Mouse (Mus musculus): Measurements from ENCODE around the gene Snx20. TPM values are rescaled to one million over a fixed set of nuclear protein-coding genes. Genes with fewer than 3 reads are reported as not detected.

Gene Snx20
- total and polyA plus RNA-seq, 2 experiments from 2014 or later: 1.6 to 1.9 TPM

DNA sequence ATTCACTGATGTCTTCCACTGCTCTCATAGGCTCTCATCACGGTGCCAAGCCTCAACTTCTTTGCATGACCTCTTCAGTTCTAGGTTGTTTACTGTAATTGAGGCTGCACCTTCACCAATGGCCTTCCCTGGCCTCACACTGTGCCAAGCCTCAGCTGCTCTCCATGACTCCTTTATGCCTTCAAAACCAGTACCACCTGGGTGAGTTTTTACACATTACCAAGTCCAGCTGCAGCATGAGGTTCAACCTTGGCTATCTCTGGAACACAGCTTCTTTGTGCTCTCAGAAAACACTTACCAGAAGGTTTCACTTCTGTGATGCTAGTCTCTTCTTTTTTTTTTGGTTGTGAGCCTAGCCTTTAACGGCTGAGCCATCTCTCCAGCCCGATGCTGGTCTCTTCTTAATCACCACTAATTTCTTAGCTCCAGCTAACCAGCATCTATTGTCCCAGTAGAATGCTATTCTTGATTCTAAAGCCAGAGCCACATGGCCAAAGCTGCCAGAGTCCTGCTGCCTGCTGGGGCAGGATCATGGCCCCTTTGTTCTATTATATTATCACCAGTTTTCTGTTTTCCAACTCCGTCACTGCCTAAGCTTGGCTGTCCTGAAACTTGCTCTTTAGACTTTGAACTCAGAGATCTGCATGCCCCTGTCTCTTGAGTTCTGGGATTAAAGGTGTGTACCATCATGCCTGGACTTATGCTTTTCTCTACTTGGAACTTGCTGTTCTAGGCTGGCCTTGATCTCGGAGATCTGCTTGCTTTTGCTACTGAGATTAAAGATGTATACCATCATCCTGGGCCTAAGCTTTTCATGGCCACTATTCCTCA is 7.0 kb upstream of the Snx20 start:
- Histone ChIP-seq H3K9me3 (ENCODE audit: low read length) (no peaks in the 10 kb centered on the region), H3K4me1 (ENCODE audit: insufficient read depth) (peaks cover 5% of the 10 kb centered on the region; the same call in 1 of the 2 replicates), H3K4me3 (ENCODE audit: low read depth, low read length) (no peak overlapping the region), H3K27me3 (ENCODE audit: insufficient read depth, low read length) (peaks cover under 1% of the 10 kb centered on the region; the same call in 1 of the 2 replicates), H3K27ac (ENCODE audit: low read depth, low read length) (no peak overlapping the region), H3K36me3 (ENCODE audit: insufficient read depth) (no peaks in the 10 kb centered on the region), H3K4me2 (ENCODE audit: low read depth) (no peak overlapping the region), H3K9ac (no peak overlapping the region)
- no peak for TF ChIP-seq CTCF (IDR thresholded peaks at IDR 0.05; ENCODE audit: low read depth)
- ATAC-seq (no peak), DNase-seq (no peak)
- WGBS: 42% methylated on average over 5 of the region's 5 CpGs

DNA sequence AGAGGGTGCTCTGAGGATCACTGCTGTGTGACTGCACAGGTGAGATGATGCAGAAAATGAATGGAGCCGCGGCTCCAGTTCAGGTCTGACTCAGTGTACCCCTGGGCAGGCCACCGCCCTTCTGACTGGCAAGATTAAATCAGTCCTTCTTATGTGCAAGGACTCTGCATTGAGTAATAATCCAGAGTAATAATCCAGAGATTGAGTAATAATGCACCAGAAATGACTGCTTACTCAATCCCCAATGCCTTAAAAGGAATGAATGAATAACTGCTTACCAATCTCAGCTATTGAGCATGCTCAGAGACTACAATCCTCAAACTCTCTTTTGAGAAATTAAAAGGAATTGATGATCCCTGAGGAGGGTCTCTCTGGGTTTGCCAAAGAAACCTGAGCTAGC is 3.0 kb upstream of the Snx20 start:
- H3K4me1 ChIP-seq (ENCODE audit: insufficient read depth): no peaks in the 10 kb centered on the region
- no peak for TF ChIP-seq CTCF (IDR thresholded peaks at IDR 0.05; ENCODE audit: low read depth)
- H3K36me3 ChIP-seq (ENCODE audit: insufficient read depth): no peaks in the 10 kb centered on the region
- H3K27me3 ChIP-seq (ENCODE audit: insufficient read depth, low read length): no peaks in the 10 kb centered on the region
- no peak overlapping the region for H3K4me3 ChIP-seq (ENCODE audit: low read depth, low read length)
- no peak overlapping the region for H3K9ac ChIP-seq
- ATAC-seq (no peak), DNase-seq (no peak)
- WGBS: 94% methylated on average over 3 of the region's 3 CpGs
- H3K4me2 ChIP-seq (ENCODE audit: low read depth): no peak overlapping the region
- no peaks in the 10 kb centered on the region for H3K9me3 ChIP-seq (ENCODE audit: low read length)
- no peak overlapping the region for H3K27ac ChIP-seq (ENCODE audit: low read depth, low read length)

DNA sequence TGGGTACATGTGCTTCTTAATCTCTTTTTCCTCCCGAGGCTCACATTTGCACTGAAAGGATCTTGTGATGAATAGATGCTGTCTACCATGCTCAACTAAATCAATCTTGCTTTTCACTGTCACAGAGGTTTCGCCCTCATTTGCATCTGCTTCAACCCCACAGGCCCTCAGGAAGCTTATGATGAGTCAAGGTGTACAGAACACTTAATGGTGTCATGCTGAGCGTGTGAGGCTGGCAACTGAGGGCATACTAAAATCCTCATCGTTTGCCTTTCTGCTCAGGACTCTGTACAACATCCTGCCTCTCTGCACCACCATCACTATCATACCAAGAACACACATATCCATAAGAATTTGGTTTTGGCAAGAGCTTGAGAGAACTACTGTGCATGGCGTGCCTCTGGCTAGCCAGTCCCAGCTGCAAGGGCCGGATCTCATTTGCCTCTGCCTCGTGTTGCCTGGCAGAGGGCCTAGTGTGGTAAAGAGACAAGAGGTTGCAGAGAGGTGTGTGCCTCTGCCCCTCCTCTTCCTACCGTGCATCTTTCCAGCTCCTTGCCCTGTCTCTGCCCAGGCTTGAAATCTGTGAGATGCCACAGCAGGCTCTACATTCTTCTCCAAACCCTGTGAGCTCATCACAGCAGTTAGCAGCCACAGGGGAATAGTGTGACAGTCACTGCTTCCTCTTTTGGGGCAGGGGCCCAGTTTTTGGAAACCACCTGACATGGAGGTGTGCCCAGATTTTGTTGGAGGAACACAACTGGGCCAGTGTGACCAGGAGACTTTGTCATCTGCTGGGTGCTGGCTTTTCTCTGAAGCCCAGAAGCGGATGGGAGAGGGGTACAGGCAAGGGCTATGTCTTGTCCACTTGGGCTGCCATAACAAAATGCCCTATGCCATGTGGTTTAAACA is 1.4 kb upstream of the Snx20 start:
- no peaks in the 10 kb centered on the region for H3K36me3 ChIP-seq (ENCODE audit: insufficient read depth)
- ATAC-seq (no peak), DNase-seq (no peak)
- no peak overlapping the region for H3K4me3 ChIP-seq (ENCODE audit: low read depth, low read length)
- no peak overlapping the region for H3K4me2 ChIP-seq (ENCODE audit: low read depth)
- no peaks in the 10 kb centered on the region for H3K4me1 ChIP-seq (ENCODE audit: insufficient read depth)
- TF ChIP-seq CTCF (IDR thresholded peaks at IDR 0.05; ENCODE audit: low read depth): no peak
- H3K27ac ChIP-seq (ENCODE audit: low read depth, low read length): no peak overlapping the region
- no peaks in the 10 kb centered on the region for H3K27me3 ChIP-seq (ENCODE audit: insufficient read depth, low read length)
- no peak overlapping the region for H3K9ac ChIP-seq
- 58% methylated on average over 9 of the region's 9 CpGs for WGBS
- H3K9me3 ChIP-seq (ENCODE audit: low read length): no peaks in the 10 kb centered on the region

DNA sequence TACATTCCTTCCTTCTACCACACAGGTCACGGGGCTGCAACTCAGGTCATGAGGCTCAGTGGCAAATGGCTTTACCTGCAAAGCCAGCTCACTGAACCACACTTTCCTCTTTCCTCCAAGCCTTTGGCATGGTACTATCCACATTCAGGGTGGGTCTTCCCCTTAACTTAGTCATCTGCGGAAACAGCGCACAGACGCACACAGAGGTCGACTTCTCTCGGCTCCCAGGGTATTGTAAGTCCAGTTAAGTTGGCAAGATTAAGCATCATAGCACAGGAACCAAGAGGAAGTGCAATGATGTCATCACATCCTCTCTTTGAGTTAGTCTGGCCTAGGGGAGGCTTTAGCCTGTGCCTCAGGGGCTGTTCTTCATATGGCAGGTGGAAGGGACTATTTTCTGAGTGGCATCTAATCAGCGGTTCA is 2.6 kb downstream of the Snx20 start:
- no peak for TF ChIP-seq CTCF (IDR thresholded peaks at IDR 0.05; ENCODE audit: low read depth)
- no peak for ATAC-seq
- H3K27ac ChIP-seq (ENCODE audit: low read depth, low read length): no peak overlapping the region
- no peak for DNase-seq
- no peaks in the 10 kb centered on the region for H3K27me3 ChIP-seq (ENCODE audit: insufficient read depth, low read length)
- no peak overlapping the region for H3K4me2 ChIP-seq (ENCODE audit: low read depth)
- H3K36me3 ChIP-seq (ENCODE audit: insufficient read depth): no peaks in the 10 kb centered on the region
- H3K9ac ChIP-seq: no peak overlapping the region
- H3K4me3 ChIP-seq (ENCODE audit: low read depth, low read length): no peak overlapping the region
- no peaks in the 10 kb centered on the region for H3K9me3 ChIP-seq (ENCODE audit: low read length)
- no peaks in the 10 kb centered on the region for H3K4me1 ChIP-seq (ENCODE audit: insufficient read depth)
- 84% methylated on average over 7 of the region's 7 CpGs for WGBS

DNA sequence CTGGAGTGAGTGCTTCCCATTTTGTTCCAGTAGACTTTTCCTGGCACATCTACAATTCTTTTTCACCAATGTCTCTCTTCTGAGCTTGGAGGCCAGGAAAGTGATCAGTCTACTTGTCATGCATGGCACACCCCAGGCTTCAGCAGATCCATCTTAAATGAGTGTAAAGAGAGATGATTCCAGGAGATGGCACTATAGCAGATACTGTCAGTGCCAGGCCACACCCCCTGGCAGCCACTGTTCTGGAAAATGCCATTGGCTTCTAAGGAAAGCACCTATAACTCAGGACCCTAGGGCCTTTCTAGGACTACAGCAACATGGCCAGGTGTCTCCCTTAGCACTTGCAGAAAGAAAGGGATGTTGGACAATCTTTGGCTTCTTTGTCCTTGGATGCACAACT is 4.8 kb downstream of the Snx20 start:
- H3K4me1 ChIP-seq (ENCODE audit: insufficient read depth): no peaks in the 10 kb centered on the region
- no peaks in the 10 kb centered on the region for H3K27me3 ChIP-seq (ENCODE audit: insufficient read depth, low read length)
- no peaks in the 10 kb centered on the region for H3K36me3 ChIP-seq (ENCODE audit: insufficient read depth)
- ATAC-seq (no peak), DNase-seq (peak; percentile 64)
- H3K27ac ChIP-seq (ENCODE audit: low read depth, low read length): no peak overlapping the region
- H3K9ac ChIP-seq: no peak overlapping the region
- H3K9me3 ChIP-seq (ENCODE audit: low read length): no peaks in the 10 kb centered on the region
- peak; percentile 62 for TF ChIP-seq CTCF (IDR thresholded peaks at IDR 0.05; ENCODE audit: low read depth)
- H3K4me3 ChIP-seq (ENCODE audit: low read depth, low read length): no peak overlapping the region
- H3K4me2 ChIP-seq (ENCODE audit: low read depth): no peak overlapping the region

DNA sequence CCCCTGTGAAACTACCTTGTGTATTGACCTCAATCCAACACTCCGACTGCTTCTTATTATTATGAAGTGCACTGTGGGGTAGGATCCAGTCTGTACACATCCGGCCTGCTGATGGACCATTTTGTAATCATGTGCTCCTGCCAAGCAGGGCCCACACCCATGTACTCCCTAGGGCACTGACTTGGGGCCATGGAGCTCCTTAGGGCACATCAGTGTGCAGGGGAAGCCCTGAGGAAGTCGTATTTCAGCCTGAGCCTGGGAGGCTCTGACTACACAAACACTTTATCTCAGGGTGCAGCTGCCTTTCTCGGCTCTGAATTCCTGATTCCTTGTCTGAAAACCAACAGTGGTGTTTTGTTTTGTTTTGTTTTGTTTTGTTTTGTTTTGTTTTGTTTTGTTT is 5.7 kb downstream of the Snx20 start:
- ATAC-seq: no peak
- Histone ChIP-seq H3K36me3 (ENCODE audit: insufficient read depth) (no peaks in the 10 kb centered on the region), H3K4me3 (ENCODE audit: low read depth, low read length) (no peak overlapping the region), H3K9me3 (ENCODE audit: low read length) (no peaks in the 10 kb centered on the region), H3K9ac (no peak overlapping the region), H3K27ac (ENCODE audit: low read depth, low read length) (no peak overlapping the region), H3K27me3 (ENCODE audit: insufficient read depth, low read length) (no peaks in the 10 kb centered on the region), H3K4me2 (ENCODE audit: low read depth) (no peak overlapping the region), H3K4me1 (ENCODE audit: insufficient read depth) (no peaks in the 10 kb centered on the region)
- WGBS: 87% methylated on average over 4 of the region's 4 CpGs
- no peak for TF ChIP-seq CTCF (IDR thresholded peaks at IDR 0.05; ENCODE audit: low read depth)
- DNase-seq: no peak
